In the genomic region with DNA sequence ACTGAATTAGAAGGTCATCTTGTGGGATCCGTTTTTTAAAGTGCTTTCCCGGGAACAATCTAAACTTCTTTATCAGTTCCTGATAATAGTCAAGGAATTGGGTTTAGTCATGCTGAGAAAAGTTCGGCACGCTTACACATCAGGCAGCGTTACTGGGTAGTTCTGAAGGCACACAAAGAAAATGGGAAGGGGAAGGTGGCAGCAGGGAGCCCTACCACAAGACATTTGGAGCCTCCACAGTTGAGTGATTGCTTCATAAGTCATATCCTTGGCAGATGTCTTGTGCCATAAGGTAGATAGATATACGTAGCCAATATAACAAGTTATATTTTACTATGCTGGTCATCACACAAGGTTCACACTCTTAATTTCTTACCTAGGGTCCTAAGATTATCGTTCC, we compare ENCODE assay signal across 8 mouse cellular contexts. TPM values are rescaled to one million over a fixed set of nuclear protein-coding genes. Genes with fewer than 3 reads are reported as not detected.
DNase-seq lines count a peak whose midpoint lies in the region; ATAC-seq lines count a peak whose summit lies in the region.

No protein-coding gene starts in this region.

- H3K9me3 ChIP-seq in heart, embryonic 14.5 days (ENCODE audit: control insufficient read depth, low read length): no peaks in the 10 kb centered on the region
- H3K9me3 ChIP-seq in hindbrain, embryonic 12.5 days (replicated peaks): no peaks in the 10 kb centered on the region

- H3K4me1 ChIP-seq in heart, embryonic 14.5 days (ENCODE audit: control insufficient read depth in 2 of 2, insufficient read depth in 2 of 2, low read length in 2 of 2): peaks cover 0 to 13% of the 10 kb centered on the region in 2 experiments; a peak in 1 of 4 replicates
- H3K4me1 ChIP-seq in hindbrain, embryonic 12.5 days: peaks cover 11% of the 10 kb centered on the region

- H3K36me3 ChIP-seq in heart, embryonic 14.5 days (ENCODE audit: control insufficient read depth, insufficient read depth, low read length): peaks cover 21% of the 10 kb centered on the region
- peaks cover 6% of the 10 kb centered on the region; the same call in 1 of the 2 replicates for H3K36me3 ChIP-seq in hindbrain, embryonic 12.5 days

- peak overlapping the region; percentile 68 to 78 for H3K4me3 ChIP-seq in heart, embryonic 14.5 days (ENCODE audit: control insufficient read depth in 1 of 2, insufficient read depth in 1 of 2, low read depth in 1 of 2, low read length in 2 of 2)
- H3K4me3 ChIP-seq in hindbrain, embryonic 12.5 days: peak overlapping the region; percentile 51

- DNase-seq in heart, postnatal 10 days: no peak
- peak; percentile 58 for DNase-seq in NIH3T3 (ENCODE audit: low read depth)
- DNase-seq in cerebellum, adult 9-10 months: no peak
- DNase-seq in Muller cell, postnatal 12 days (ENCODE audit: inconsistent ontology term): no peak
- no peak for DNase-seq in frontal cortex, adult 2 months (ENCODE audit: extremely low spot score in 1 of 2, low spot score in 1 of 2)

- peak overlapping the region; percentile 98 to 100 for H3K27ac ChIP-seq in heart, embryonic 14.5 days (replicated peaks in 1 of 2; ENCODE audit: control insufficient read depth in 1 of 2, insufficient read depth in 1 of 2, low read depth in 2 of 2, low read length in 2 of 2)
- peak overlapping the region; percentile 95 for H3K27ac ChIP-seq in hindbrain, embryonic 12.5 days

- intact Hi-C loops in heart, postnatal 10 days (cut with DNase I): loop anchor here (2.0 to 10.0 kb wide), 3 partner anchors 123 to 285 kb away; a partner anchor contains a TSS

- 19% methylated on average over 7 of the region's 7 CpGs for WGBS in heart, embryonic 14.5 days
- WGBS in hindbrain, embryonic 12.5 days: 24% methylated on average over 7 of the region's 7 CpGs

- peak overlapping the region; percentile 84 for H3K9ac ChIP-seq in heart, embryonic 14.5 days (ENCODE audit: low read length)
- H3K9ac ChIP-seq in hindbrain, embryonic 12.5 days: peak overlapping the region; percentile 69

- H3K27me3 ChIP-seq in heart, embryonic 14.5 days (ENCODE audit: control insufficient read depth, insufficient read depth, low read length): no peaks in the 10 kb centered on the region
- H3K27me3 ChIP-seq in hindbrain, embryonic 12.5 days: no peaks in the 10 kb centered on the region

- no peak for ATAC-seq in heart, embryonic 14.5 days (ENCODE audit: insufficient number of reproducible peaks, insufficient read depth, low FRiP score, low read depth)
- ATAC-seq in hindbrain, embryonic 12.5 days (ENCODE audit: low FRiP score): peak; percentile 11; the same call in 1 of the 2 replicates
- peak; percentile 44 for ATAC-seq in megakaryocyte, adult 5-6 weeks (ENCODE audit: poor library complexity, severe bottlenecking)

- H3K4me2 ChIP-seq in heart, embryonic 14.5 days (ENCODE audit: low read length): peak overlapping the region; percentile 76
- peak overlapping the region; percentile 59 for H3K4me2 ChIP-seq in hindbrain, embryonic 12.5 days (replicated peaks)

RNA-seq across cellular contexts. Expression of a gene that starts 0.8 kb away (rescaled TPM):
- polyA plus RNA-seq in heart, embryonic 14.5 days (2014; fragmentation: Nextera tagmentation; extraction: Ambion mirVana): 18.9 and 21.1 TPM in 2 replicates
- total RNA-seq in heart, postnatal 10 days (2021): 1 to 10 TPM; 3.4 to 3.8 TPM
- polyA plus RNA-seq in hindbrain, embryonic 12.5 days (2016; fragmentation: Nextera tagmentation; extraction: Ambion mirVana): 21.5 and 28.3 TPM in 2 replicates
- total RNA-seq in megakaryocyte, adult 5-6 weeks (2015): 28.5 and 36.5 TPM in 2 replicates
- total RNA-seq in megakaryocyte, adult 5-6 weeks (2017): 68.3 and 70.9 TPM in 2 replicates
- polyA plus RNA-seq in frontal cortex, adult 2 months (2012; rRNA removed): 0.16 and 0.25 TPM in 2 replicates

Comparison
In these comparisons a context has a peak if more than half of its experiments do, and no peak if none do; other contexts are left out.
1. RNA of a gene that starts 0.8 kb away (polyA plus RNA-seq): 21.5 to 28.3 TPM in hindbrain, embryonic 12.5 days and 18.9 to 21.1 TPM in heart, embryonic 14.5 days; 0.16 to 0.25 TPM in frontal cortex, adult 2 months; every median in the first group is over 10 times any median in the second.